Mouse (Mus musculus): ENCODE measurements around the gene Gm12169. TPM values are rescaled to one million over a fixed set of nuclear protein-coding genes. Genes with fewer than 3 reads are reported as not detected.

Gm12169 gene
- polyA plus RNA-seq, 1 experiment = not detected

DNA sequence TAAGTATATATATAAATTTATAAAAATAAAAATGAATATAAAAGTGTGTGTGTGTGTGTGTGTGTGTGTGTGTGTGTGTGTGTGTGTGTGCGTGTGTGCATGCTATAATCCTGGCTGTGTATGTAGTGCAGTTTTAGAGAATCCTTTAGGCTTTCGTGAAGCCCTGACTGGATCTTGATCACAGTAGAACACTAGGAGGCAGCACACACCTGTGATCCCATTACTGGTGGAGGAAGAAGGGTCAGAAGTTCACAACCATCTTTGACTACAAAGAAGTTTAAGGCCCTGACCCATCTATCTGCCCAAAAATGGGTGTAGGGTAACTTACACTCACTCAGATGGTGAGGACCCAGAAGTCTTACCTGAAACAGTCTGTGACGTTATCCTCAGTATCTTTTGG, 1.3 kb upstream of the Gm12169 start:
- TF ChIP-seq POLR2A (IDR thresholded peaks at IDR 0.05; ENCODE audit: borderline replicate concordance, control insufficient read depth, low read depth, low read length) (no peak), CTCF (IDR thresholded peaks at IDR 0.05; ENCODE audit: control insufficient read depth, insufficient read depth, low read length) (no peak)
- Histone ChIP-seq H3K27ac (ENCODE audit: control insufficient read depth, insufficient read depth, low read depth, low read length, poor library complexity) (no peak overlapping the region), H3K4me3 (replicated peaks; ENCODE audit: control insufficient read depth, low read depth, low read length) (no peak overlapping the region), H3K4me1 (ENCODE audit: control insufficient read depth, insufficient read depth, low read length) (no peaks in the 10 kb centered on the region)
- WGBS = 78% methylated on average over 3 of the region's 3 CpGs

DNA sequence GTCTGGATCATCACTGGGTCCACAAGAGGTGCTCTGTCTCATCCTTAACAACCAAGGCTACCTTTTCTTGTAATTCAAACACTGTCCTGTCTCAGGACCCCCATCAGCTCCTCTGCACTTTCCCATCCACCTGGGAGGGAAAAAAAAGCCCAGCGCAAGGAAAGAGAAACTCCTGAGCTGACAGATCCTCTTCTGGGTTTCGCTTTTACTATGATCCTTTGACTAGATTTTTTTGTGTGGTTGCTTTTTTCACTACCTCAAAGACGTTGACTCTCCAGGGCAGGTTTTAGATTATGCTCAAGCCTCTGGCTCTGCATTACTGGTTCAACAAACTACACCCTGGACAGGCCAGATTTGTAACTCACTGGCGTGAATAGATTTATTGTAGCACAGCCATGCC, 6.1 kb downstream of the Gm12169 start:
- H3K4me3 ChIP-seq (replicated peaks; ENCODE audit: control insufficient read depth, low read depth, low read length) = no peak overlapping the region
- H3K4me1 ChIP-seq (ENCODE audit: control insufficient read depth, insufficient read depth, low read length) = no peaks in the 10 kb centered on the region
- WGBS = 62% methylated on average over 4 of the region's 4 CpGs
- no peak overlapping the region for H3K27ac ChIP-seq (ENCODE audit: control insufficient read depth, insufficient read depth, low read depth, low read length, poor library complexity)
- TF ChIP-seq POLR2A (IDR thresholded peaks at IDR 0.05; ENCODE audit: borderline replicate concordance, control insufficient read depth, low read depth, low read length) (no peak), CTCF (IDR thresholded peaks at IDR 0.05; ENCODE audit: control insufficient read depth, insufficient read depth, low read length) (no peak)

DNA sequence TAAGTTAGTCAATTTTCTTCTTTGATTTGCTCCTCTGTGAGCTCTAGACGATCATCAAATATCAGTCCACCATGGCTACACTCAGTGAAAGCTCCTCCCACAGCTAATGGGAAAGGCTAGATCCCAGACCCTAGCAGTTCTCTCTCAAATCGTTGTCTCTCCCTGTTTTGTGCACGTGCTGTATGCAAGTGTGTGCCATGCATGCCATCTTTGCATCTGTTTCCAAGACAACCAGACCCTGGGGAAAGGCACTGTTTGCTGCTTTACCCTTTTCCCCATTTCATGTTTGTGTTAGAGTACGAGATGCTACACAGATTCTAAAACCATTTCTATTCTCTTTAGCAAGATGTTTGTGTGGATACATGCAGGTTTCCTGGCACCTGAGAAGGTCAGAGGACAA, 13.0 kb downstream of the Gm12169 start:
- 71% methylated on average over 4 of the region's 4 CpGs for WGBS
- Histone ChIP-seq H3K4me1 (ENCODE audit: control insufficient read depth, insufficient read depth, low read length) (no peaks in the 10 kb centered on the region), H3K27ac (ENCODE audit: control insufficient read depth, insufficient read depth, low read depth, low read length, poor library complexity) (no peak overlapping the region), H3K4me3 (replicated peaks; ENCODE audit: control insufficient read depth, low read depth, low read length) (no peak overlapping the region)
- TF ChIP-seq POLR2A (IDR thresholded peaks at IDR 0.05; ENCODE audit: borderline replicate concordance, control insufficient read depth, low read depth, low read length) = no peak
- TF ChIP-seq CTCF (IDR thresholded peaks at IDR 0.05; ENCODE audit: control insufficient read depth, insufficient read depth, low read length) = no peak

DNA sequence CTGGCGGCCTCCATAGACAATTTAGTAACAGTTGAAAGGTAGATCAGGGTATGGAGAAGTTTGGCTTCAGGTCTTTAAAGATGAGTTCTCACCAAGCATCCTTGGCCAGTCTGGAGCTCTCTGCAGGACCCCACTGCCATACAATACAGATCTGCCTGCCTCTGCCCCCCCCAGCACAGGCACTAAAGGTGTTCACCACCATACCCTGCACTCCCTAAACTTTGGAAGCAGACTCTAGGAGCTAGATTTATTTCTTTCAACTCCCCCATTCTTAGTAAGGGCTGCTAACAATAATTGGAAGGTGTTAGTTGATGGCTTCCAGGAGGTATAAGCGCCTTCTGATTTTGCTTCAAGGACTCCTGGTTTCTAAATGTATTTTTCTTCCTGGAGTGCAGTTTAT, 19.5 kb downstream of the Gm12169 start:
- TF ChIP-seq POLR2A (IDR thresholded peaks at IDR 0.05; ENCODE audit: borderline replicate concordance, control insufficient read depth, low read depth, low read length) = no peak
- no peak for TF ChIP-seq CTCF (IDR thresholded peaks at IDR 0.05; ENCODE audit: control insufficient read depth, insufficient read depth, low read length)
- H3K4me3 ChIP-seq (replicated peaks; ENCODE audit: control insufficient read depth, low read depth, low read length) = no peak overlapping the region
- H3K4me1 ChIP-seq (ENCODE audit: control insufficient read depth, insufficient read depth, low read length) = no peaks in the 10 kb centered on the region
- 82% methylated on average over 2 of the region's 2 CpGs for WGBS
- no peak overlapping the region for H3K27ac ChIP-seq (ENCODE audit: control insufficient read depth, insufficient read depth, low read depth, low read length, poor library complexity)

DNA sequence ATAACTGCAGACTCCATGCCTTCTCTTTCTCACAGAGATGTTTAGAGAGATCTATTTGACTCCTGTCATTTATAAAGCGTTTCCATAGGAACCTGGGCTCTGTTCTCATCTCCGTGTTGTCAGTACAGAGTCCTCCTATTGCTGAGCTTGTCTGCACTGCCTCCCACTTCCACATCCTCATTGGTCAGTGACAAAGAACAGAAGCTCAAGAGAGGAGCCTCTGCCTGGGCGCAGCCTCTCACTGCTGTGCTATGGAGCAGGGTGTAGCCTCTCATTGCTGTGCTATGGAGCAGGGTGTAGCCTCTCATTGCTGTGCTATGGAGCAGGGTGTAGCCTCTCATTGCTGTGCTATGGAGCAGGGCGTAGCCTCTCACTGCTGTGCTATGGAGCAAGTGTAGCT, 25.7 kb downstream of the Gm12169 start:
- WGBS = 81% methylated on average over 4 of the region's 4 CpGs
- no peaks in the 10 kb centered on the region for H3K4me1 ChIP-seq (ENCODE audit: control insufficient read depth, insufficient read depth, low read length)
- TF ChIP-seq CTCF (IDR thresholded peaks at IDR 0.05; ENCODE audit: control insufficient read depth, insufficient read depth, low read length) (no peak), POLR2A (IDR thresholded peaks at IDR 0.05; ENCODE audit: borderline replicate concordance, control insufficient read depth, low read depth, low read length) (no peak)
- H3K27ac ChIP-seq (ENCODE audit: control insufficient read depth, insufficient read depth, low read depth, low read length, poor library complexity) = no peak overlapping the region
- no peak overlapping the region for H3K4me3 ChIP-seq (replicated peaks; ENCODE audit: control insufficient read depth, low read depth, low read length)

DNA sequence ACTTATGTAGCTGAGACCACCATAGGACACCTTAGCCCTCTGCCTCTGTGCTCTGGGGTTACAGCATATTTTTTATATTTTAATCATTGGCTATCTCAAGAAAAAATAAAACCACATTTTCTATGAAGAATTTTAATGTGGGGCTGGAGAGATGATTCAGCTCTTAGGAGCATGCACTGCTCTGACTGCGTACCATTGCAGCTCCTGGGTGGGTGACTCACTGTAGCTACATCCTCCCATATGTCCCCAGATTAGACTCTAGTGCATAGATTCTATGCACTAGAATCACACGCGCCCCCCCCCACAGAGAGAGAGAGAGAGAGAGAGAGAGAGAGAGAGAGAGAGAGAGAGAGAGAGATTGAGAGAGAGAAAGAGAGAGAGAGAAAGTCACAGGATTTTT, 28.7 kb downstream of the Gm12169 start:
- no peaks in the 10 kb centered on the region for H3K4me1 ChIP-seq (ENCODE audit: control insufficient read depth, insufficient read depth, low read length)
- H3K27ac ChIP-seq (ENCODE audit: control insufficient read depth, insufficient read depth, low read depth, low read length, poor library complexity) = no peak overlapping the region
- WGBS = 79% methylated on average over 3 of the region's 3 CpGs
- no peak overlapping the region for H3K4me3 ChIP-seq (replicated peaks; ENCODE audit: control insufficient read depth, low read depth, low read length)
- TF ChIP-seq POLR2A (IDR thresholded peaks at IDR 0.05; ENCODE audit: borderline replicate concordance, control insufficient read depth, low read depth, low read length) = no peak
- TF ChIP-seq CTCF (IDR thresholded peaks at IDR 0.05; ENCODE audit: control insufficient read depth, insufficient read depth, low read length) = no peak

DNA sequence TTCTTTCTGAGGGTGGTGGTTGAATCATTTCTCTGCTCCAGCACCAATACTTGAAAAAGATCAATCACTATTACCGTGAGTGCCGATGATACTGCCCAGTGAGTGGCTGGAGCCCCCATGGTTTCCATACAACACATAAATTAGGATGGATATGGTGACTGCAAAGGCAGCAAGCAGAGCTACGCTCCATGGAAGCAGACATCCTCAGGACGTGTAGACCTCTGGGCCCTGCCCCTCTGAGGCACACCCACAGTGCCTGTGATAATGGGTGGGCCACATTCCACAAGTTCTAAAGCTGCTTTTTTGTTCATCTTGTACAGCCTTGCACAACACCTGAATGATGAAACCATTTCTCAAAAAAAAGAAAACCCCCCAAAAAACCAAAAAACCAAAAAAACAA, 37.1 kb downstream of the Gm12169 start:
- 80% methylated on average over 4 of the region's 4 CpGs for WGBS
- Histone ChIP-seq H3K4me3 (replicated peaks; ENCODE audit: control insufficient read depth, low read depth, low read length) (no peak overlapping the region), H3K4me1 (ENCODE audit: control insufficient read depth, insufficient read depth, low read length) (no peaks in the 10 kb centered on the region), H3K27ac (ENCODE audit: control insufficient read depth, insufficient read depth, low read depth, low read length, poor library complexity) (no peak overlapping the region)
- TF ChIP-seq POLR2A (IDR thresholded peaks at IDR 0.05; ENCODE audit: borderline replicate concordance, control insufficient read depth, low read depth, low read length) = no peak
- no peak for TF ChIP-seq CTCF (IDR thresholded peaks at IDR 0.05; ENCODE audit: control insufficient read depth, insufficient read depth, low read length)

DNA sequence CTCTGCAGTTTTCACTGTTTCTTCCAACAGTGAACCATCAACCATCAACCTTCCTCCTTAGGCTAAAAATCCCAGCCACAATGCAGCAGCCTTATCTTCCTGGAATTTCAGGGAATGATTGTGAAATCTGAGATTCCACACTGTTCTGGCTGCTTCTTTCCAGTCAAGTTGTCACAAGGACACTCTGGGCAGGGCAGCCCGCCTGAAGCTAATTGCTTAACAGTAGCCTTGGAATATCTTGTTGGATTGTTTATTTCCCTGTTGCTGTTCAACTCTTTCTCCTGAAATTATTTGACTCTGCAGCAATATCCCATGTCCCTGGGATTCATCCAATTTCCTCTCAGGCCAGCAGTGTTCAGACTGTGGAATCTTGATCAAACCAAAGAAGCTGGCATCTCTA, 40.7 kb downstream of the Gm12169 start:
- Histone ChIP-seq H3K4me3 (replicated peaks; ENCODE audit: control insufficient read depth, low read depth, low read length) (no peak overlapping the region), H3K27ac (ENCODE audit: control insufficient read depth, insufficient read depth, low read depth, low read length, poor library complexity) (no peak overlapping the region), H3K4me1 (ENCODE audit: control insufficient read depth, insufficient read depth, low read length) (no peaks in the 10 kb centered on the region)
- TF ChIP-seq POLR2A (IDR thresholded peaks at IDR 0.05; ENCODE audit: borderline replicate concordance, control insufficient read depth, low read depth, low read length) (no peak), CTCF (IDR thresholded peaks at IDR 0.05; ENCODE audit: control insufficient read depth, insufficient read depth, low read length) (no peak)
- 68% methylated on average over 1 of the region's 1 CpGs for WGBS

DNA sequence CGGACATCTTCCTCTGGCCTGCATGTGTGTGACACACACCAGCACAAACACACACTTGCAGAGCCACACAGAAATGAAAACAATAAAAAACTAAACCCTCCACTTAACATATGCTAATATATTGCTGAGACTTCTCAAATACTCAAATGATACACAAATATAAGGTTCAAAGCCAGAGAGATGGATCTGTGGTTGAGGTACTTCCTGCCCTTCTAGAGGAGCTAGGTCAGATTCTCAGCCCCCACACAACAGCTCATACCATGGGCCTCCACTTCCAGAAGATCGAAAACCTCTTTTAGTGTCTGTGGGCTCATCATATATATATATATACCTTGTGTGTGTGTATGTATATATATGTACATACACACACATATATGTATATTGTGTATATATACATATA, 42.0 kb downstream of the Gm12169 start:
- Histone ChIP-seq H3K4me3 (replicated peaks; ENCODE audit: control insufficient read depth, low read depth, low read length) (no peak overlapping the region), H3K27ac (ENCODE audit: control insufficient read depth, insufficient read depth, low read depth, low read length, poor library complexity) (no peak overlapping the region), H3K4me1 (ENCODE audit: control insufficient read depth, insufficient read depth, low read length) (no peaks in the 10 kb centered on the region)
- 83% methylated on average over 2 of the region's 2 CpGs for WGBS
- no peak for TF ChIP-seq CTCF (IDR thresholded peaks at IDR 0.05; ENCODE audit: control insufficient read depth, insufficient read depth, low read length)
